Mouse (Mus musculus) gonadal fat pad, adult 2 months (tissue): ENCODE measurements around the gene Gm43951. TPM values are rescaled to one million over a fixed set of nuclear protein-coding genes. Genes with fewer than 3 reads are reported as not detected.
"Not testable (repeated sequence)": the region's sequence is repeated elsewhere in the genome, so short reads cannot be mapped to it uniquely, and the experiment has no call there.

Source experiments
- DNase-seq: peaks from one replicate; pipeline ENCODE4 v3.0.0-alpha.2; 2012; ENCODE audit warnings: low read depth
- polyA plus RNA-seq: library from polyadenylated mRNA; depleted of rRNA; stranded (reverse); fragments of >200 nt; gene quantifications from 2 replicates; pipeline ENCODE4 v1.2.3, GENCODE M21; 2012; rRNA removed

Gene Gm43951
- polyA plus RNA-seq, 1 experiment = 0.22 TPM

GRCm38 (mm10) chr11:72203440-72203839 is 3.2 kb downstream of the Gm43951 start:
- DNase-seq = no peak

- no peak for DNase-seq
Measured at GRCm38 (mm10) chr11:72196506-72196905, 10.1 kb downstream of the Gm43951 start.

GRCm38 (mm10) chr11:72194259-72194658 is 12.4 kb downstream of the Gm43951 start:
- DNase-seq = no peak

- DNase-seq = no peak
Measured at GRCm38 (mm10) chr11:72190857-72191256, 15.8 kb downstream of the Gm43951 start.

GRCm38 (mm10) chr11:72184252-72184651 is 22.4 kb downstream of the Gm43951 start:
- DNase-seq = no peak

GRCm38 (mm10) chr11:72181136-72181535 is 25.5 kb downstream of the Gm43951 start:
- no peak for DNase-seq

- DNase-seq = no peak
Measured at GRCm38 (mm10) chr11:72180556-72180955, 26.1 kb downstream of the Gm43951 start.

GRCm38 (mm10) chr11:72176553-72176952 is 30.1 kb downstream of the Gm43951 start:
- DNase-seq = no peak

- DNase-seq = no peak
Measured at GRCm38 (mm10) chr11:72175966-72176365, 30.7 kb downstream of the Gm43951 start.

GRCm38 (mm10) chr11:72174721-72175120 is 31.9 kb downstream of the Gm43951 start:
- DNase-seq = no peak

- no peak for DNase-seq
Measured at GRCm38 (mm10) chr11:72173506-72173905, 33.1 kb downstream of the Gm43951 start.

- not testable (repeated sequence) for DNase-seq
Measured at GRCm38 (mm10) chr11:72171906-72172305, 34.7 kb downstream of the Gm43951 start.

- no peak for DNase-seq
Measured at GRCm38 (mm10) chr11:72169871-72170270, 36.8 kb downstream of the Gm43951 start.

- DNase-seq = peak; percentile 66
Measured at GRCm38 (mm10) chr11:72163198-72163597, 43.4 kb downstream of the Gm43951 start.

GRCm38 (mm10) chr11:72156624-72157023 is 50.0 kb downstream of the Gm43951 start:
- no peak for DNase-seq

- DNase-seq = no peak
Measured at GRCm38 (mm10) chr11:72155981-72156428, 50.6 kb downstream of the Gm43951 start.

- DNase-seq = no peak
Measured at GRCm38 (mm10) chr11:72155186-72155980, 51.3 kb downstream of the Gm43951 start.

Other genes with a start within 250 kb of the Gm43951 start
- 0.09 and 0.11 TPM in 2 replicates for gene Aipl1, start 169.3 kb downstream of the Gm43951 start, polyA plus RNA-seq
- 0.44 and 3.0 TPM in 2 replicates for gene Pimreg, start 164.8 kb downstream of the Gm43951 start, polyA plus RNA-seq
- gene Pitpnm3, start 71.1 kb downstream of the Gm43951 start, polyA plus RNA-seq = 3.0 and 3.3 TPM in 2 replicates
- gene 4933427D14Rik, start 619 bp upstream of the Gm43951 start, polyA plus RNA-seq = 7.2 and 7.3 TPM in 2 replicates
- 88.0 and 88.3 TPM in 2 replicates for gene Txndc17, start 707 bp upstream of the Gm43951 start, polyA plus RNA-seq
- gene Med31, start 8.8 kb upstream of the Gm43951 start, polyA plus RNA-seq = 7.7 and 8.5 TPM in 2 replicates
- gene Slc13a5, start 60.4 kb upstream of the Gm43951 start, polyA plus RNA-seq = 0.18 and 0.34 TPM in 2 replicates
- gene Xaf1, start 94.8 kb upstream of the Gm43951 start, polyA plus RNA-seq = 15.5 and 21.2 TPM in 2 replicates
- gene Fbxo39, start 107.6 kb upstream of the Gm43951 start, polyA plus RNA-seq = 0.20 and 0.39 TPM in 2 replicates
- 1.6 and 2.2 TPM in 2 replicates for gene Tekt1, start 155.6 kb upstream of the Gm43951 start, polyA plus RNA-seq
- 13.7 and 22.6 TPM in 2 replicates for gene Smtnl2, start 204.9 kb upstream of the Gm43951 start, polyA plus RNA-seq
- gene Ggt6, start 228.7 kb upstream of the Gm43951 start, polyA plus RNA-seq = 1.1 and 1.6 TPM in 2 replicates
- 38.7 and 42.8 TPM in 2 replicates for gene Mybbp1a, start 234.5 kb upstream of the Gm43951 start, polyA plus RNA-seq